Mouse (Mus musculus): Measurements from ENCODE around the gene Atp9a.

Atp9a gene

DNA sequence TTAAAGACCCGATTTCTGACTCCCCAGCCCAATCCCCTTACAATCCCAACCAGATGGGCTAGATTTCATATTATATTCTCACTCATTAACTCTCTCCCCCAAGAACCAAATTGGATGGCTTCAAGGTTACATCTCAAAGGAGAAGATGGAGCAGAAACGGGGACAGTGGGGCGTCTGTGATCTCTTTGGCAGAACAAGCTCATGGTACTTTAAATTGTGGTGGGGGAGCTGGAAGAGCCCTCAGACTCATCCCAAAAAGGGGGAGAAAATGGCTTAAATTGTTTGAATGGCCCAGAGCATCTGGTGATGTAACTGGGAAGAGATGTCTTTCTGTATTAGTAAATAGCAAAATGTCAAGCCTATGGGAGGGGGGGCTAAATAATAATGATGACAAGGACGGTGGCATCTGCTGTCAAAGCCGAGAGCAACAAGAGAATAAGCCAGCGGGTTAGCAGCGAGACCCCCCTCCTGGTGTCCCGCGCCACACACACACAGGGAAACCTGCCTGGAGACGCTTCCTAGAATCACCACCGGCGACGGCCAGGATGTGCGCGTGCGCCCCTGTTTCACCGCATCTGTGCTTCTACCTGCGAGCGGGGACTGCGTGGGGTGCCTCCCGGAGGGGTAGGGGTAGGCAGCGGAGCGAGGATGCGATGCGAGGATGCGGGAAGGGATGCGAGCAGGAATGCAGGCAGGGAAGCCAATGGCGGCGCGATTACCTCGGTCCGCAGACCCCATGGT is 141.3 kb downstream of the Atp9a start:
- peak; percentile 53 to 55 for DNase-seq (ENCODE audit: low spot score in 2 of 2)

DNA sequence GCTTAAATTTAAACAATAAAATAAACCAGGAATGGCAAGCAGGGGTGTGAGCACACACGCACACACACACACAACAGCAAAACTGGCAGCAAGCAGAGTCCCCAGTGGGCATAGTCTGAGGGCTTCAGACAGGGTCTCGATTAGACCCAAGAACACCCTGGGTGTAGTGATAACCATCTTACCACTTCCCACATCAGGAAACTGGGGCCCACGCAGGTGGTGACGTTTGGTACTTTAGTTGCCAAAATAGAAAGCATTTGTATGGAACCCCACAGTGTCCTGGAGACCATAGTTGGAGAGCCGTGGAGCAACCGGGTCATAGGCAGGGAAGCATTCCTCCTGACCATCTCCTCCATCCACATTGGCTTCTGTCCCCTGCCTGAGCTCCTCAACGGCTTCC is 146.5 kb downstream of the Atp9a start:
- DNase-seq (ENCODE audit: low spot score in 2 of 2) = no peak

DNA sequence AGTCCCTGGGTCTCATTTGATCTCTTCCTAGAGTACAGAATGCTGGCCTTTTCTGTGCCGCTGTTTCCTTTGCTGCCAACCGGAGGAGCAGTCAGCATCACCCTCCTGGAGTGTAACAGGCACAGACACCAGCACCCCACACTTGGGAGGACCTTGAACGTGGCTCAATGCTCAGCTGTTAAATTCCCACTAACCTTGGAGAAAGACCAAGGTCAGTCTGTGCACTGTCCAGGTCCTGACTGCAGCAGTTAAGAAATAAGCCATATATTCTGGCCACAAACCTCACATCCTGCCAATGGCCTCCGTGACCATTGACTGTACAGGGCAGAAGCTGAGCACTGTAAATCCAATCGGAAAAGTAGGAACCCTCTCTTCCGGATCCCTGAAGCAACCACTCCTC is 148.5 kb downstream of the Atp9a start:
- no peak for DNase-seq (ENCODE audit: low spot score in 2 of 2)

DNA sequence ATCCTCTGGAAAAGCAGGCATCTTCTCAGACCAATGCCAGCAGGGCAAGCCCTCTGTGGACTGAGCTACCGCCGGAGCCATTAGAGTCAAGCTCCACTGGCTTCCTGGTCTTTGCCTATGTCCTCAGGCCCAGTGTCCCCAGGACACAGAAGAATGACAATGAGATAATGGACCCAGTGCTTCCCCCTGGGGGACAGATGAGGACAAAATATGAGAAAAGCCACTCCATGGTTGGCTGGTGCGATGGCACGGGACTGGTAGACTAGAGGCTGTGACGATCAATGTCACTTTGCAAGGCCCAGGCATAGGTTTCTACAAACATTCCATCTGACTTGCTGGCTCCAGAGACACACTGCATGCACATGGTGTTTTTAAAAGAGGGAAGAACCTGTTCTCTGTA is 149.2 kb downstream of the Atp9a start:
- no peak for DNase-seq (ENCODE audit: low spot score in 2 of 2)

DNA sequence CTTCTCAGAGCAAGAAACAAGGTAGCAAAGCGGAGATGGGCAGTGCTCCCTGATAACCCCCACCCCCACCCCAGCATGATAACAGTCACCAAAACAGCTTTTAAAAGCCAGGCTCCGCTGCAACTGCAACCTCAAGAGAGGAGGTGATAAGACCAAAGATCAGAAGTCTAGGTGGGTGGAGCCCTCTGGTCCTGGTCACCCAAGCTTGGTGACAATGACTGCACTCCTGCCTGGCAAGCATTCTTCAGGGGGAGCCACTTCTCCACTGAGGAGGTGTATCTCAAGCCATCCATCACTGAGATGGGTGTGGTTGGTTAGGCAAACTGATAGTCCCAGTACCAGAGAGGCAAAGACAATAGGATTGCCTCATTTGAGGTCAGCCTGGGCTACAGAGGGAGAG is 151.1 kb downstream of the Atp9a start:
- DNase-seq (ENCODE audit: low spot score in 2 of 2) = no peak

DNA sequence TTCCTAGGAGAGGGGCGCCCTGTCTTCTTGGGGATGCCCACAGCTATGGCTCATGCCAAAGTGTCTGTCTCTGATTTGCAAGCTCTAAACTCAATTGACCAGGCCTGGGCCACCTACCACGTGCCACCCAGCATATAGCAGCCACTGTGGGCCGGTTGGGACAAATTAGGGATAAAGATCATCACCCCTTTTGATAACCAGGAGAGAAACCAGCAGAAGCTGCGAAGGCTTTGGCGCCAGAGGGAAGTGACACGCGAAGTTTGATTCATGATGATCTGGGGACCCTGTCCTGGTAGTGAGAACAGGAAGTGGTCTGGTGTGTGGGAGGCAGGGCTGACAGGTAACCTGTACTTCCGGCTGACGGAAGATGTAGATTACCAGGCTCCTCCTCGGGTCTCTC is 151.7 kb downstream of the Atp9a start:
- DNase-seq (ENCODE audit: low spot score in 2 of 2) = no peak

DNA sequence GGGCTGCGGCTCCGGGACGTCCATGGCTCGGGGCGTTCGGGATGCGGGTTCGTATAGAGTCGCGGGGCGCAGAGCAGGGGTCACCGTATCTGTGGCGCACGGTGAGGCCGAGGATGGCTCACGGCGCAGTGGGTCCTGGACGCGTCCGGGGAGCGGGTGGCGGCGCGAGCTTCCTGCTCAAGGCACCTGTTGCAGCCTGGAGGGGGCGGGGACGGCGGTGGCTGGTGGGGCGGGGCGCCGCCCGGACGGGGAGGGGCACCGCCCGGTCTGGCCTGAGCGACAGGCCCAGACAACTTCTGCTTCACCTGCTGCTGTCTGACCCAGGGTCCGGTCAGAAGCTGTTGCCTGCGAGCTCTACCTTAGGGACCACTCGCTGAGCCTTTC is 152.0 kb downstream of the Atp9a start:
- no peak for DNase-seq (ENCODE audit: low spot score in 2 of 2)

DNA sequence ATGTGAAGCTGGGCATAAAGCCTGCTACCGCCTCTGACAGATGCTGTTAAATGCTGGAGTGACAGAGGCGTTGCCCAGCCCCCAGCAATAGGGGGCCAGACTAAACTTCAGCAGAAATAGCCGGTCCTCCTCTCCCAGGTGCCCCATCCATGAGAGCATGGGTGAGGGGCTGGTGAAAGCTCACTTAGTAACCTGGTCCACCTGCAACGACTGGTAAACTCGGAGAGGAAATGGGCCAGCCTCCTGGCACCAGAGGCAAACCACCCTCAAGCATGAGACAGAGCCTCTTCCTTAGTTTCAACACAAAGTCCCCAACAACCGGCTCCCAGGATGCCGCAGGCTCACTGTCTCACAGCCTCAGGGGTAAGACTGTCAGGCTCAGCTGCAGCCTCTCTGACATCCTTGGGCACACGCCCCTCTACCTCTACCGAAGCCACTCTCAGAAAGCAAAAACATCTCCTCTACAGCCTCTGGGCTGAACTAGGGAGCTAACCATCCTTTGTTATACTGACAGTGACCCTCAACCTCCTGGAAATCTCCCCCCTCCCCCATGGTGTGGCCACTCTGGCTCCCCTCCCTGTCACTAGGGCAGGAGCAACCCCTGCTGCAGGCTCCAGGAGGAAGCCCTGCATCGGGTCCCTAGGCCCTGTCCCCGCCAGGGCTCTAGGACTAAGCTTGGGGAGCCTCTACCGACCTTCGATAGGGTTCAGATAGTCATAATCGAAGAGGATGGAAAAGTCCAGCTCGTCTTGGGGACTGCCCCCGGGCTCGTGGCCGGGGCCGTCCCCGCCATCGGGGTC is 152.6 kb downstream of the Atp9a start:
- DNase-seq (ENCODE audit: low spot score in 2 of 2) = peak in 1 of 2 experiments; percentile 24

DNA sequence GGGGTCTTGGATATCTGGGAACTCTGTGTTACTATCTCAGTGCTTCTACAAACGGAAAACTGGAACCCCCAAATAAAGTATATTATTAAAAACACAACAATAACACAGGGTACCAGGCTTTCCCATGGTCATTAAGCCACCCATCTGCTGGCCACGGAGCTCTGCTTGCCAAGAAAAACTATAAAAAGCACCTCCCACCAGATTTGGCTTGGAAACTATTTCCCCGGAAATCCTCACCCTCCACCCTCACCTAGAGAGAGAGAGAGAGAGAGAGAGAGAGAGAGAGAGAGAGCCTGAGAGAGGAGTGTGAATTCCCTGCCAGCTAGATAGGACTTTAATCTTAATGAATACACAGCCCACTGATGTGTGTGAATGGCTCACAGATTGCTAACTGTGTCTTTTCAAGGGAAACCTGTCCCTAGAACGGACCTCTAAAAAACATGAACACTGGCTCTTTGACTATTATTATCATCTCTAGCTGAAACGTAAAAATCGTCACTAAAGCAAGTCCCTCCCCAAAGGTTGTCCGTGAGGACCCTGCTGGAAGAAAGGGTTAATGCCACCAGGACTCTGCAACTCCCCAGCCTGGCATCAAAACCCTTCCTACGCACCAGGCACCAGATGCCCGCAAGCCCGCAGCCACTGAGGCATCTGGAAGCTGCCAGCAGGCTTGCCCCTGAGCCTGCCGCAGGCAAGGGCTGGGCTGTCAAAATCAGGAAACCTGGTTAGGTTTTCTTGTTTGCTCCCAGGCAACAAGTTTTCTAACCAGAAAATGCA is 153.4 kb downstream of the Atp9a start:
- peak; percentile 30 to 38 for DNase-seq (ENCODE audit: low spot score in 2 of 2)

DNA sequence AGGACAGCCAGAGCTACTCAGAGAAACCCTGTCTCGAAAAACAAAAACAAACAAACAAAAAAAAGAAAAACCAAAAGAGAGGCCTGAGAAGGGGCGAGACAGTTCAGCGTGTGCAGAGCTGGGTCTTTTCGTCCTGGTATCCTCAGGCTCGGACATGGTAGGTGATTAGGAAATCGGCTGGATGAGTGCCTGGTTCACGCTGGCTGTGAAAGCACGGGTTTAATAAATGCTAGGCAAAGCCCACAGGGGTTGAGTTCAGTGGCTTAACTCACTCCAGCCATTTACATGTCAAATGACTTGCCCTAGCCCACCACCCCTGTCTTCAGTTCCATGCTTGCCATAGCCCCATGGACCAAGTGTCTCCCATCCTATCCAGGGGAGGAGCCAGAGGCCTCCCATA is 155.1 kb downstream of the Atp9a start:
- no peak for DNase-seq (ENCODE audit: low spot score in 2 of 2)

DNA sequence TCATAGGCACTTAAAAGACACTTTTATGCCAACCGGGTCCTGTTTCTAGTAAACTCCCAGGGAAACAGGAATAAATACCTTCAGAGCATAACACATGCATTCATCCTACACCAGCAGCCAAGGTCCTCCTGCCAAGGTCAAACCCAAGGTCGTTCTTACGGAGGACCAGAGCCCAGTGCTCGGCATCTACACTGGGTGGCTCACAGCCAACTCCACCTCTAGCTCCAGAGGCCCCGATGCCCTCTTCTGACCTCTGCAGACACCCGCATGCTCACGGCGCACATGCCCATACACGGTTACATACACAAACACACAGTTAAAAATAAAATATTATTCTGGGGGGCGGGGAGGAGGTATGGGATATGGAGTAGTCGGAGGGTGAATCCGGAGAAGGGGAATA is 155.7 kb downstream of the Atp9a start:
- no peak for DNase-seq (ENCODE audit: low spot score in 2 of 2)

DNA sequence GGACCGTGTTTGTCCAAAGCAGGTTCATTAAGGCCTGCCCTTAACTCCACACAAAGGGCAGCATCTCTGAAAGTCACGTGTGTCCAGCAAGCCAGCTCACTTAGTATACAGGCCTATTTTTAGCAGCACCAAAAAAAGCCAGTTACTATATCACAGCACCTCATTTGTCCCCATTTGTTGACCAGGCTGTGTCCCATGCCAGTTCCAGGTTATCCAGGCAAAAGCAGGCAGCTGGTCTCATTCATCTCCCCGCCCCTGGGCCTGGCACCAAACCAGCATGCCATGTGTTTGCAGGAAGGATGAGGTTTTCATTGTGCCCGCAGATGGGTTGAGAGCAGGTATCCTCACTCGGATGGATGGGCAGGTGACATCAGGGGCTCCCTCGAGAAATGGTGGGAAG is 157.4 kb downstream of the Atp9a start:
- no peak for DNase-seq (ENCODE audit: low spot score in 2 of 2)

Measured in frontal cortex, postnatal 36 days (tissue).